Mouse (Mus musculus) T-helper 2 cell (primary cell): ENCODE results near the gene Men1.

Experiments used
- in situ Hi-C: fragments of 300-600 bp; cut with MboI, MseI; formaldehyde crosslinking; loops from one replicate; pipeline ENCODE4 v1.15.1; 2025; ENCODE audit warnings: high pct_unique_total_duplicates

The Men1 gene

GRCm38 (mm10) chr19:6338171-6338570 lies 3.4 kb downstream of the Men1 start:
- in situ Hi-C loops, result loop anchor here (5.0 kb wide), 1 partner anchor 66 kb away; no protein-coding TSS in a partner anchor

GRCm38 (mm10) chr19:6338716-6339115 lies 3.9 kb downstream of the Men1 start:
- in situ Hi-C loops, result loop anchor here (5.0 kb wide), 1 partner anchor 66 kb away; no protein-coding TSS in a partner anchor

- in situ Hi-C loops, result loop anchor here (5.0 kb wide), 1 partner anchor 67 kb away; no protein-coding TSS in a partner anchor
Observed at GRCm38 (mm10) chr19:6339191-6339590, 4.4 kb downstream of the Men1 start.

GRCm38 (mm10) chr19:6339890-6340504 lies 5.2 kb downstream of the Men1 start:
- in situ Hi-C loops, result loop anchor here (5.0 kb wide), 1 partner anchor 68 kb away; no protein-coding TSS in a partner anchor

- in situ Hi-C loops, result no loop called here
Observed at GRCm38 (mm10) chr19:6340524-6341452, 6.0 kb downstream of the Men1 start, which contains the start of gene Map4k2. Gene Map4k2 (plus strand): TSS chr19:6341135.

GRCm38 (mm10) chr19:6341453-6342077 lies 6.8 kb downstream of the Men1 start:
- in situ Hi-C loops, result no loop called here

GRCm38 (mm10) chr19:6342276-6342933 lies 7.6 kb downstream of the Men1 start:
- in situ Hi-C loops, result no loop called here

GRCm38 (mm10) chr19:6343066-6343925 lies 8.5 kb downstream of the Men1 start:
- in situ Hi-C loops, result no loop called here

- in situ Hi-C loops, result no loop called here
Observed at GRCm38 (mm10) chr19:6343996-6344395, 9.2 kb downstream of the Men1 start.

- in situ Hi-C loops, result no loop called here
Observed at GRCm38 (mm10) chr19:6346023-6346422, 11.2 kb downstream of the Men1 start.

GRCm38 (mm10) chr19:6346661-6347060 lies 11.9 kb downstream of the Men1 start:
- in situ Hi-C loops, result no loop called here

- in situ Hi-C loops, result no loop called here
Observed at GRCm38 (mm10) chr19:6347615-6348014, 12.8 kb downstream of the Men1 start.

GRCm38 (mm10) chr19:6348717-6349116 lies 13.9 kb downstream of the Men1 start:
- in situ Hi-C loops, result no loop called here

- in situ Hi-C loops, result no loop called here
Observed at GRCm38 (mm10) chr19:6349215-6349983, 14.6 kb downstream of the Men1 start.

GRCm38 (mm10) chr19:6351431-6352106 lies 16.8 kb downstream of the Men1 start:
- in situ Hi-C loops, result no loop called here

- in situ Hi-C loops, result no loop called here
Observed at GRCm38 (mm10) chr19:6352107-6352505, 17.3 kb downstream of the Men1 start.

GRCm38 (mm10) chr19:6354030-6354429 lies 19.3 kb downstream of the Men1 start:
- in situ Hi-C loops, result no loop called here

- in situ Hi-C loops, result no loop called here
Observed at GRCm38 (mm10) chr19:6361291-6361690, 26.5 kb downstream of the Men1 start.

- in situ Hi-C loops, result no loop called here
Observed at GRCm38 (mm10) chr19:6363091-6363410, 28.3 kb downstream of the Men1 start.
